Mouse (Mus musculus) spleen, postnatal 4 days (tissue): Measurements from ENCODE around the gene Scfd2.

Experiments used
- DNase-seq, 2 experiments: peaks; one replicate each; pipeline ENCODE4 v3.0.0; 2022; ENCODE audit warnings: low spot score in 2 of 2

Scfd2 gene

GRCm38 (mm10) chr5:74455510-74456269 lies 75.9 kb downstream of the Scfd2 start:
- DNase-seq, result no peak

GRCm38 (mm10) chr5:74455094-74455493 lies 76.5 kb downstream of the Scfd2 start:
- no peak for DNase-seq

DNA sequence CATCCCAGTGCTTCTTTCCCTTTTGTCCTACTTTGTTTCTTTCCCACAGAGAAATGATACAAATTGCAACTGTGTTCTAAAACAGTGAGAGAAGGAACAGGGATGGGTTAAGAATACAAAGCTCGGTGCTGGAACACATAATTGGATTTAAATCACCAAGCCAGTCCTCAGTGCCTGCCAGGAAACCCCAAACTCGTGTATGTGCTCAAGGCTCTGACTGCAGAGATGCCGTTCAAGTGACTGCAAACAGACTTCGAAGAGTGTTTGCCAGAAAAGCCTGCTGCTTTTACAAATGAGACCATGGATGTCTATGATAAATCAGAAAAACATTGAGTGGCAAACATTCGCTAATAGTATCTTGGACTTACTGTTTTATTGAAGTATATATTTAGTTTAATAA lies 80.6 kb downstream of the Scfd2 start:
- DNase-seq, result no peak

GRCm38 (mm10) chr5:74447517-74448334 lies 83.8 kb downstream of the Scfd2 start:
- no peak for DNase-seq

- DNase-seq, result no peak
Measured at GRCm38 (mm10) chr5:74445861-74446260, 85.7 kb downstream of the Scfd2 start.

DNA sequence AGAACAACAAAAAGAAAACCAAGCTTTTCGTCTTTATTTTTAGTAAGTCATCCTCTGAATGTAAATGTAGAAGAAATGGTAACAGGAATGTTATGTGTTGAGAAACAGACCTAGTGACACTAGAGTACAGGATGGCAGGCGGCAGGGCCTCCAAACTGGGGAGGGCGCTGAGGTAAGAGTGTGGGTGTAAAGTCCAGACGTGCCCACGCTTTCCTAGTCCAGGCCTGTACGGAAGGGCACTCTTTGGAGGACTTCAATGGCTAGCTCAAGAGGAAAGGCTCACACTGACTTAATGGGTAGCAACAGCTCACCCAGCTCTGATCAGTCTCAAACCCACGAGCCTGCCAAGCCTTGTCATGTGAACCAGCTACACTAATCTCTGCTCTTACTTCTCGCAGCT lies 93.2 kb downstream of the Scfd2 start:
- DNase-seq, result no peak

DNA sequence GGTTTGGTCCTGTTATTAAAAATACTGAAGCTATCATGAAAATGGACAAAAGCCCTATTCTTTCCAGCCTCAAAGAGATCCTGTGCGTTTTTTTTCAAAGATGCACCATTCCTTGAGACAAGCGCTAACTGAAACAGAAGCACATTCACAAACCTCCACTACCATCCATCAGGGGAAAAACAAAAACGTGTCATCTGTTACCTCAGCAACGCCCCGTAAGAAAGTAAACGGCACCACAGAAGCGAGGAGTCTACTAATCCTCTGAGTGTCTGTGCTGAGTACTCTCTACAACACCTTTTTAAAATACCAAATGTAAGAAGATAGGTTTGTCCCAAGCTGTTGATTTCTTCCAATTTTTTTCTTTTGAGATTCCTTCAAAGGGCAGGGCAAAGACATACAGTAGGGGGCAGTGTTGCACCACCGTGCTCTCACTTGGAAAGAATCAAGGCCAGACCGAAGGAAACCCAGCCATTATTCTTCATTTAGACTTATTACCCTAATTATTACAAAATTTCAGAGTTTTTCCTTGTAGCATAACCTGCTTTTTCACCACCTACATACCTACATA lies 97.9 kb downstream of the Scfd2 start:
- DNase-seq, result peak; percentile 33 to 66

- no peak for DNase-seq
Measured at GRCm38 (mm10) chr5:74432879-74433539, 98.5 kb downstream of the Scfd2 start.

GRCm38 (mm10) chr5:74420615-74421132 lies 110.9 kb downstream of the Scfd2 start:
- DNase-seq, result no peak

GRCm38 (mm10) chr5:74412557-74412956 lies 119.0 kb downstream of the Scfd2 start:
- DNase-seq, result no peak

GRCm38 (mm10) chr5:74404887-74405286 lies 126.7 kb downstream of the Scfd2 start:
- no peak for DNase-seq

DNA sequence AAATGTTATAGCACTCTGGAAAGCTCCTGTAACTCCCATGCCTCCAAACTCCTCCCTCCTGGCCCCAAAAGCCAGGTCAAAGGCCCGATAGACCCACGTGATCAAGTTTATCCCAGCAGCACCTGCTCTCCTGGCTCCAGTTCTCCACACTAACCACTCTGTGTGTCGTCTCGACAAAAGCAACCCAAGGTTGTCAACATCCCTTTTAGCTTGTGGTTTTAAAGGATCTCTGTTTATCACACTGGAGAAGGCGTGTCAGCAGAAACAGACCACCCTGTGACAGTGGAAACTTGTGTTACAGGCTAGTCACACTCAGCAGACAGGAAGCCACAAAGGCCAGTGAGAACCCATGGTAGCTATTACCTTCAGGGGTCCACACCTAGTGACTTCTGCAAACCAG lies 127.5 kb downstream of the Scfd2 start:
- no peak for DNase-seq

DNA sequence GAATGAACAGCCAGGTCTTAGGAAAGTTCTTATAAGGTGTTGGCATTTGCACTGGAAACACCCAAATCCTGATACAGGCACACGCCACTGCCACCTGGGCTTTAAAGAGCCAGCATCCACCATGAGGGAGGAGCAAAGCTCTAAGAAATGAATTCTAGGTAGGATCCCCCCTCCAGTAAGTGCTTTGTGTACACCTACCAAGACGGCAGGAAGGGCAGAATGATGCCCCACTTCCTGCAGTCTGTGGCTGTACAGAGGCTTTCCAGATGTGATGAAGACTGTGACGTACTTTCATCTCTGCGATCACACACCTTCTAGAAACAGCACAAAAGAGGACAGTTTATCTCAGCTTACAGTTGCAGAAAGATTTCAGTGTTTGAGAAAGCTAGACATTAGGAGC lies 128.9 kb downstream of the Scfd2 start:
- no peak for DNase-seq

DNA sequence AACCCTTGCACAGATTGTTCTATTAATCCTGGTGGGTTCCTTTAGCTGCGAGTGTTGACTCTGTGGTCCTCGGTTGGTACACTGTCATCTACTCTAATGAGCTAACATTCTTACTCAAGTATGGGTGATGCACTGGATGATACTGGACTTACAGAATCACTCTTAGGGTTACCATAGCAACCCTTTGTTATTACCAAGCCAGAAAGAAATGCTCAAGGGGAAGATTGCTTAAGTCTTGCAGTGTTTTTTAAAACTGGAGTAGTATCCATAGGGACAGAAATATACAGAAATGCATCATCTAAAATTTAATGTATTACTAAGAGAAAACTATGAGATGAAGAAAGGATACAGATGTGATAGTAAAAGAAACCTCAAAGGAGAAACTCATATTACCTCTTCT lies 139.8 kb downstream of the Scfd2 start:
- DNase-seq, result no peak

DNA sequence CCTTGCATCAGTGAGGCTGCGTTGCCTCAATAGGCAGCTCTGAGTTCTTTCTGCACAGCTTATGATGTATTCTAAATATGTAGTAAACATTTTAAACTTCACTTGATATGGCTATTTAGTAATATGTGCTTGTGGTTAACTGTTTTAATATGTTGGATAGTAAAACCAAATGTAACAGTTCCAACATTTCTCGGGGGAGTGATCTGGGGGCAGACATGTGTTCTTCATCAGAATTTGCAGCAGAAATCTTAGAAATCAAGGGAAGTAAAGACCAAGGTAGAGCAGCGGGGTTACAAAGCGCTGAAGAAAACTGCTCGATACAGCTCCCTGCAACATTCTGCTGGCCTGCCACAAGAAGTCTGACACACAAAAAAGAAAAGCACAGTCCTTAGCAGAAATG lies 140.2 kb downstream of the Scfd2 start:
- DNase-seq, result no peak

DNA sequence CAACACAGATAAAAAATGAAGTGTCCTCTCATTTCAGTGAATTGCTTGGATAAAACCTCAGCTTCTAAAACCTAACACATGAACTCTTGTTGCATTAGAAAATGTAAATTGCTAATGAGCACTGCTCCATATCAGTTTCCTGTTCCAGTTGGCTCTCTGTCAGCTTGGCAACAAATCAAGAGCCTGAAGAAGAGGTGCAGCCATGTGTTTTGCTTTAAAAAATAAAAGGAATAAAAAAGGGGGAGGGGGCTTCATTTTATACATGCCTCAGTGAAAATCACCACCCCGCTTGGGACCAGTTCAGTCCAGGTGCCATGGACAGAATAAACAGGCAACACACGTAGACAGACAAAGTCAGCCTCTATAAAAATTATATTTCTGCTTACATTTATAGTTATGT lies 142.7 kb downstream of the Scfd2 start:
- no peak for DNase-seq

DNA sequence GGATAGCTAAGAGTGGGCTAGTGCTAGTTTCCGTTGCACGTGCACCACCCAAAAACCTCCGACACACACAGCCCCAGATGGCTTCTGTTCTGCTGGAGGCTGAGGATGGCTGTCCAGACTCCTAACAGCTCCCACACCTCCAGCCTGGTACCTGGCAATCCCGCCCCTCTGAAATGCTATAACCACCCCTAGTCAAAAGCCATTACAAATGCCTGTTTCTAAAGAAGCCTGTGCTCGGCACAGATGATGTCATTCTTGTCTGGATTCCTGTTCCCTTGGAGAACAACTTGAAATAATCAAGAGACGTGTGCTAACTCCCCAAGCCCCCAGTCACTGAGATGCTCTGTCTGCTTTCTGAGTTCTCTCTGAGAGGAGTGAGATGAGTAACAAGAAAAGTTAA lies 143.5 kb downstream of the Scfd2 start:
- no peak for DNase-seq

- no peak for DNase-seq
Measured at GRCm38 (mm10) chr5:74387143-74387886, 144.2 kb downstream of the Scfd2 start.

DNA sequence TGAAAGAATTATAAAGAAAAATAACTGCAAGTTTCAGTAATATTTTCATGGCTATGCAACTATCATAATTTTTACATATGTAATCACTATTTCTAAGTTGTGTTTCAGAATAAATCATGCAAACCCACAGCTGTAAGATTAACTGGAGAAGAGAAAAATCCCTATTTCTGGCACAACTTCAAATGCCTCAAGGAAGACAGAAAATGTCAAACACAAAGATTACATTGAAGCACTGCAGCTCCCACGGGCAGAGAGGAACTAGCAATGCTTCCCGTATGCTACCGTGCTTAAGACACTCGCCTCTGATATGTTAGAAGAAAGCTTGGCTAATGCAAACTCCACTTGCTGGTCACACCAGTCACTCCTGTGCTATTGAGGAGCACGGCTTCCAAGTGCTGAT lies 151.5 kb downstream of the Scfd2 start:
- DNase-seq, result no peak

DNA sequence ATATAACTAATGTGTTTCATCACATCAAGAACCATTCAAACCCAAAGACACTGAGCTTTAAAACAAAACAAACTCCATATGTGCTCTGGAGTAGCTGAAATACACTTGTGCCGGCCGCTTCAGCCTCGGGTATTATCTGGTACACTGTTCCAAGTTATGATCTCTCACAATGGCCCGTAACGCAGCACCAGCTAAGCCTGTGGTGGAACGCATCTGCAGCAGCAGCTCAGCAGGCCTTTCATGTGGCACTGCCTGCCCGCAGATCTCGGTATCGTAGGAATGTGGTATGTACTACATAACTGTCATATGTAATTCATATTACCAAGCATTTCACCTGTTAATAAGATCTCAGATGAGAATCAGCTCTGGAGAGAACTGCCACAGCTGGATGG lies 164.9 kb downstream of the Scfd2 start:
- DNase-seq, result peak in 1 of 2 experiments; percentile 49

DNA sequence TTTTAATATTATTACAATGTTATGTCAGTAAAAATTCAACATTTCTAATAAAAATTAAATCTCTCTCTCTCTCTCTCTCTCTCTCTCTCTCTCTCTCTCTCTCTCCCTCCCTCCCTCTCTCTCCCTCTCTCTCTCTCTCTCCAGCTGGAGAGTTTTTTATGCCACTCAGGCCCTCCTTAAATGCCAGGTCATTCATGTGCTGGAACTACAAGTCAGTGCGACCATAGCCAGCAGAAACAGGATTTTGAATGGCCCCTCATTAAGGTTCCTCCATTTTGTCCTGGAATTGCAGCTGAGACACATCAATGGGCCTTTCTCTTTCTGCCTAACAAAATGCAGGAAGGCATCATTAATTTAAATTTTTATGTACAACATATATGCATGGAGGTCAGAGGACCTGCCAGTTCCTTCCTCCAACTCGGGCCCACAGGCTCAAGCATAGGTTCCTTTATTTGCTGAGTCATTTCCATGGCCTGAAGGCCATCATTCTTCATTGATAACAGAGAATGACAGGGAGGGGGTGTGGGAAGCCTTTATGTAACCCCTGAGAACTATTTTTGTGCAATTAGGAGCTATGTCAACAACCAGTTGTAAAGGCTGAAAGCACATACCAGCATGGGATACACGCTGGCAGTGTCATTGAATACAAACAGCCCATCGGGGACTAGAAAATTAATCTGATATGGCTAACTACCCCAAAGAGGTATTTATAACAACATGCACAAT lies 165.4 kb downstream of the Scfd2 start:
- DNase-seq, result peak in 1 of 2 experiments; percentile 39
